Mouse (Mus musculus) adrenal gland, adult 2 months (tissue): ENCODE results near the gene Cpb2. TPM values are rescaled to one million over a fixed set of nuclear protein-coding genes. Genes with fewer than 3 reads are reported as not detected.

Experiments
- microRNA-seq, 2 experiments: library from miRNA; unstranded; fragments of <30 nt; microRNA quantifications; one replicate each; pipeline ENCODE4 v1.2.0; 2021
- polyA plus RNA-seq: library from polyadenylated mRNA; depleted of rRNA; stranded (reverse); fragments of >200 nt; gene quantifications from 2 replicates; pipeline ENCODE4 v1.2.3, GENCODE M21; 2012; rRNA removed
- total RNA-seq, 2 experiments: library from RNA; stranded (reverse); gene quantifications; 2 replicates each; pipeline ENCODE4 v1.2.3; 2021

Gene Cpb2
- total and polyA plus RNA-seq, 3 experiments, result 1.3 TPM; not detected in 2

Small RNA genes lying within 50 kb of the gene (microRNA-seq; reads per million reads assigned to microRNA genes)
- 0 reads per million in 2 experiments for gene Gm44482

Other genes starting within 250 kb of the Cpb2 start
- 1 to 10 TPM in 1 of 2 experiments, under 1 TPM in 1; 0.32 to 4.1 TPM for gene Rubcnl, start 226.3 kb upstream of the Cpb2 start, total RNA-seq
- gene Rubcnl, start 226.3 kb upstream of the Cpb2 start, polyA plus RNA-seq, result 0.12 and 0.91 TPM in 2 replicates
- gene Lrrc63, start 111.4 kb upstream of the Cpb2 start, total RNA-seq, result not detected
- not detected in 2 replicates for gene Lrrc63, start 111.4 kb upstream of the Cpb2 start, polyA plus RNA-seq
- 10 to 100 TPM; 17.1 to 29.1 TPM for gene Lcp1, start 111.2 kb upstream of the Cpb2 start, total RNA-seq
- gene Lcp1, start 111.2 kb upstream of the Cpb2 start, polyA plus RNA-seq, result 1.2 and 1.4 TPM in 2 replicates
- 10 to 100 TPM; 27.5 to 32.2 TPM for gene Zc3h13, start 42.1 kb downstream of the Cpb2 start, total RNA-seq
- gene Zc3h13, start 42.1 kb downstream of the Cpb2 start, polyA plus RNA-seq, result 8.0 and 10.5 TPM in 2 replicates
- under 1 TPM; 0.09 to 0.21 TPM for gene Siah3, start 213.7 kb downstream of the Cpb2 start, total RNA-seq
- gene Siah3, start 213.7 kb downstream of the Cpb2 start, polyA plus RNA-seq, result 0.12 and 0.13 TPM in 2 replicates